Mouse (Mus musculus) lung, postnatal 0 days (tissue): Measurements from ENCODE around the gene Ushbp1. TPM values are rescaled to one million over a fixed set of nuclear protein-coding genes. Genes with fewer than 3 reads are reported as not detected.

Experiments
- ATAC-seq: fragments of 200-750 bp; cut with Nextera tagmentation; 2 replicates; pipeline ENCODE4 v1.8.0; 2017; ENCODE audit warnings: moderate library complexity
- DNase-seq: peaks from one replicate; pipeline ENCODE4 v3.0.0-alpha.2; 2016; ENCODE audit warnings: low spot score
- H3K27ac ChIP-seq: fragments of 300-500 bp; sonication (generic); 2 replicates; pipeline ENCODE4 v1.5.1; 2014; ENCODE audit warnings: antibody characterized with exemption, mild to moderate bottlenecking, low read length, mixed read lengths
- H3K27me3 ChIP-seq: fragments of 300-500 bp; sonication (generic); replicated peaks from 2 replicates; pipeline ENCODE4 v1.6.1; 2014; ENCODE audit warnings: low read length, mixed read lengths; ENCODE audit not compliant: insufficient read depth
- H3K36me3 ChIP-seq: fragments of 300-500 bp; sonication (generic); 2 replicates; pipeline ENCODE4 v1.6.1; 2014; ENCODE audit warnings: low read length, mixed read lengths; ENCODE audit not compliant: insufficient read depth
- H3K4me1 ChIP-seq: fragments of 300-500 bp; sonication (generic); 2 replicates; pipeline ENCODE4 v1.6.1; 2014; ENCODE audit warnings: antibody characterized with exemption, low read depth, low read length, mixed read lengths; ENCODE audit not compliant: insufficient read depth
- H3K4me2 ChIP-seq: fragments of 300-500 bp; sonication (generic); replicated peaks from 2 replicates; pipeline ENCODE4 v1.6.1; 2014; ENCODE audit warnings: low read depth, mild to moderate bottlenecking, low read length, moderate library complexity, mixed read lengths
- H3K4me3 ChIP-seq: fragments of 300-500 bp; sonication (generic); 2 replicates; pipeline ENCODE4 v1.5.1; 2014; ENCODE audit warnings: low read depth, low read length
- H3K9ac ChIP-seq: fragments of 300-500 bp; sonication (generic); replicated peaks from 2 replicates; pipeline ENCODE4 v1.6.1; 2014; ENCODE audit warnings: low read depth, mild to moderate bottlenecking
- H3K9me3 ChIP-seq: fragments of 300-500 bp; sonication (generic); 2 replicates; pipeline ENCODE4 v1.6.1; 2016; ENCODE audit warnings: low read length, mixed read lengths
- CTCF ChIP-seq: IDR thresholded peaks from 2 replicates; pipeline ENCODE4 v1.5.1; 2016; ENCODE audit warnings: antibody characterized with exemption, mild to moderate bottlenecking
- EP300 ChIP-seq: IDR thresholded peaks from 2 replicates; pipeline ENCODE4 v1.6.1; 2016; ENCODE audit warnings: antibody characterized with exemption, mild to moderate bottlenecking, control low read depth
- WGBS: fragments of 180-500 bp; shearing (Covaris S2); extraction: QIAGEN DNeasy Blood & Tissue Kit; methylation state at CpG from one replicate; pipeline ENCODE4 v1.1.7; 2014; 5-methylcytosine and 5-hydroxymethylcytosine counted together
- polyA plus RNA-seq: library from polyadenylated mRNA; unstranded; fragments of >200 nt; fragmentation: Nextera tagmentation; extraction: Ambion mirVana; gene quantifications from 2 replicates; pipeline ENCODE4 v1.2.1, GENCODE M21; 2015

The Ushbp1 gene
- polyA plus RNA-seq, 1 experiment from 2014 or later, result 29.5 TPM

DNA sequence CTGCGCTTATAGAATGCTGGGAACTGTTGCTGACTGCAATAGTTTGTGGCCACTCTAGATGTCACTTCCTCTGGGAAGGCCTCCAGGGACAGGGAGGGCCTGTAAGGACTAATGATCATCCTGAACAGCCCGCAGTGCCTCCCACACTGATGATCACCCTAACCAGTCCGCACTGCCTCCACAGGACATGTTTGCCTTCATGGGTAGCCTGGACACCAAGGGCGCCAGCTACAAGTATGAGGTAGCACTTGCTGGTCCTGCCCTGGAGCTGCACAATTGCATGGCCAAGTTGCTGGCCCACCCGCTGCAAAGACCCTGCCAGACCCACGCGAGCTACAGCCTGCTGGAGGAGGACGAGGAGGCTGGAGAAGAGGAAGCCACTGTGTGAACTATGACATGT lies 8.4 kb upstream of the Ushbp1 start:
- Histone ChIP-seq H3K27me3 (no peaks in the 10 kb centered on the region), H3K36me3 (0 out of 2 replicates have a peak, but pooled peaks cover 5% of the 10 kb centered on the region), H3K27ac (no peak overlapping the region), H3K4me1 (peaks cover 15% of the 10 kb centered on the region; the same call in 1 of the 2 replicates), H3K4me3 (no peak overlapping the region), H3K9me3 (no peaks in the 10 kb centered on the region), H3K4me2 (no peak overlapping the region), H3K9ac (no peak overlapping the region)
- DNase-seq (no peak), ATAC-seq (no peak)
- TF ChIP-seq CTCF (no peak), EP300 (no peak)
- 94% methylated on average over 8 of the region's 8 CpGs for WGBS

DNA sequence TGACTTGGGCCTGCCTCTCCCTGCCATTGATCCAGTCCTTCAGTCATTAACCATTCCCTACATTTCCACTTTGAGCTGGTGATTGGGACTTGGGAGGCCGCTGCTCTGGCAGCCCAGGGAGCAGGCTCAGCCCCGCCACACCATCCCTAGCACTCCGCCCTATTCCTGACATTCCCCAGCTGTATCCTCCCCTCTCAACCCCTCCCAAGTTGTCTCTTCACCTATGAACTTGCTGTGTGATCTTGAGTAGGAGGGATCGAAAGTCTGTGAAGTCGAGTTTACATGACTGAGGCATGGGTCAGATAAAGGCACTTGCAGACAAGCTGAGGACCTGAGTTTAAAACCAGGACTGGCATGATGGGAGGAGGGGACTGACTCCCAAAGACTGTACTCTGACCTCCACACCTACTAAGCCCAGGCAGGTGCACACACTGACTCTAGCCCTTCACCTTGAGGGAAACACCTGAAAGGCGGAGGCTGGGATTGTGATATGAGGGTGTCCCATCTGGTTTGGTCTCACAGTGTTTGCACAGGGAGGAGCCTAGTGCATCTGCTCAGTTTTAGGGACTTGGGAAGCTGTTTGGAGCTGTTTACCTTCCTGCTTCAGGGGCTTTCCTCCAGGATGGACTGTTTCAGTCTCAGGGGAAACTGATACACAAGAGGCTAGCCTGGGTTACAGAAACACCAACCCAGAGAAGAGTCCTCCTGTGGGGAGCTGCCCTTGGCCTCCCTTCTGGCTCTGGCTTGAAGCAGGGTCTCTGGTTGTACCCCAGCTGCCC lies 7.7 kb upstream of the Ushbp1 start:
- H3K9ac ChIP-seq, result no peak overlapping the region
- DNase-seq (no peak), ATAC-seq (no peak)
- H3K4me2 ChIP-seq, result no peak overlapping the region
- H3K4me3 ChIP-seq, result no peak overlapping the region
- peaks cover 15% of the 10 kb centered on the region; the same call in 1 of the 2 replicates for H3K4me1 ChIP-seq
- WGBS, result 59% methylated on average over 6 of the region's 6 CpGs
- TF ChIP-seq EP300 (no peak), CTCF (no peak)
- H3K27ac ChIP-seq, result no peak overlapping the region
- H3K9me3 ChIP-seq, result no peaks in the 10 kb centered on the region
- 0 out of 2 replicates have a peak, but pooled peaks cover 5% of the 10 kb centered on the region for H3K36me3 ChIP-seq
- no peaks in the 10 kb centered on the region for H3K27me3 ChIP-seq

DNA sequence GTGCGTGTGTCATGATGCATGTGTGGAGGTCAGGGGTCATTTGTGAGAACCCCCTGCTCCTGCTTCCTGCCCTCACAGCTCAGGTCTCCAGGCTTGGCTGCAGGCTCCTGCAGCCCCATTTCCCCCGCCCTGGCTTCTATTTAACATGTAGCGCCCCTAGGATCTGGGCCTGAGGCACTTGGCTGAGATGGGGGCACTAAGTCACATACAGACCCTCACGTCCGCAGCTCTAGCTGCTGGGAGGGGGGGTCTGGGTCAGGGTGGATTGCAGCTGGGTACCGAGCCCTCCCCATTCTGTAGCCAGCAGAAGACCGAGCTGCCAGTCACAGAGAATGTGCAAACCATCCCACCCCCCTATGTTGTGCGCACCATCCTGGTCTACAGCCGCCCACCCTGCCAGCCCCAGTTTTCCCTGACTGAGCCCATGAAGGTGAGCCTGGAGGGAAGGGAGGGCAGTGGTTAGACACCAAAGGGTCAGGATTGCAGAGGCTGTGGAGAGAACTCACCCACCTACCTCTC lies 6.9 kb upstream of the Ushbp1 start:
- H3K4me1 ChIP-seq, result peaks cover 18% of the 10 kb centered on the region; the same call in 1 of the 2 replicates
- H3K36me3 ChIP-seq, result 0 out of 2 replicates have a peak, but pooled peaks cover 5% of the 10 kb centered on the region
- no peak overlapping the region for H3K4me2 ChIP-seq
- H3K9me3 ChIP-seq, result no peaks in the 10 kb centered on the region
- no peak overlapping the region for H3K27ac ChIP-seq
- 85% methylated on average over 9 of the region's 9 CpGs for WGBS
- no peak for ATAC-seq
- no peak overlapping the region for H3K4me3 ChIP-seq
- TF ChIP-seq EP300 (no peak), CTCF (no peak)
- no peak for DNase-seq
- H3K27me3 ChIP-seq, result no peaks in the 10 kb centered on the region
- H3K9ac ChIP-seq, result no peak overlapping the region

DNA sequence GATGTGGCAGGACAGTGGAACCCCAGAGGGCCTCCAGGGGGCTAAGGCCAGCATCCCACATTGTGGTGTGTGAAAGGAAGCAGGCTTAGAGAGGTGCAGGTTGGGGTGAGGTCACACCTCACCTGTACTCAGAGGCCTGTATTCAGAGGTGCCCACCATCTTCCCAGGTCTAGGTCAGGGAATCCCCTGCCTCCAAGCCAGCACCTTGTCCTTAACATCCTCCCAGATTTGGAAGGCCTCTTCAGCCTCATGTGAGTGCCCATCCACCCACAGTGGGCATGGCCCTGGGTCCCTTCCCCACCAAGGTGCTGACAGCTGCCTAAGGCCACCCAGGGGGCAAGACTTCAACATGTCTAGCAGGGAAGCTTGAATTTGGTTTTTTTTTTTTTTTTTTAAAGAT lies 5.9 kb upstream of the Ushbp1 start:
- no peak for TF ChIP-seq EP300
- no peak for TF ChIP-seq CTCF
- no peaks in the 10 kb centered on the region for H3K27me3 ChIP-seq
- no peak overlapping the region for H3K9ac ChIP-seq
- H3K4me2 ChIP-seq, result no peak overlapping the region
- H3K36me3 ChIP-seq, result 0 out of 2 replicates have a peak, but pooled peaks cover 5% of the 10 kb centered on the region
- no peak overlapping the region for H3K4me3 ChIP-seq
- peaks cover 15% of the 10 kb centered on the region; the same call in 1 of the 2 replicates for H3K4me1 ChIP-seq
- no peaks in the 10 kb centered on the region for H3K9me3 ChIP-seq
- no peak for ATAC-seq
- no peak overlapping the region for H3K27ac ChIP-seq
- DNase-seq, result no peak

DNA sequence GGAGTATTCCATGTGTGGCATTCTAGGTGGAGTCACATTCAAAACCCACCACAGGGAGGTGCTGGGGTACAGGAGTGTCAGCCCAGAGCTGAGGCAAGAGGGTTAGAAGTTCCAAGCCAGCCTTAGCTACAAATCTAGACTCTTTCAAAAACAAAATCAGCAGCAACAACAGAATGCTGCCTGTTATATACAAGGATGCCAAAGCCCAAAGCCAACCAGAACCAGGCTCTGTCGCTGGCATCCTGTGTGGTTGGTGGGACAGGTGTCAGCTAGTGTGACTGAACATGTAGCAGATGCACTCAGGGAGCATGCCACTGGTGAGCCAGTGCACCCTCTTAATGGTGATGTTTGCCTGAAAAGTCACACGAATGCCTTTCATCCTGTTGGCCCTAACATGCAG lies 5.2 kb upstream of the Ushbp1 start:
- H3K27ac ChIP-seq, result no peak overlapping the region
- no peak overlapping the region for H3K9ac ChIP-seq
- H3K4me2 ChIP-seq, result no peak overlapping the region
- H3K4me1 ChIP-seq, result peaks cover 12% of the 10 kb centered on the region; the same call in 1 of the 2 replicates
- H3K36me3 ChIP-seq, result 0 out of 2 replicates have a peak, but pooled peaks cover 5% of the 10 kb centered on the region
- TF ChIP-seq EP300 (no peak), CTCF (no peak)
- no peaks in the 10 kb centered on the region for H3K9me3 ChIP-seq
- no peaks in the 10 kb centered on the region for H3K27me3 ChIP-seq
- no peak for ATAC-seq
- DNase-seq, result no peak
- H3K4me3 ChIP-seq, result no peak overlapping the region
- 81% methylated on average over 2 of the region's 2 CpGs for WGBS

DNA sequence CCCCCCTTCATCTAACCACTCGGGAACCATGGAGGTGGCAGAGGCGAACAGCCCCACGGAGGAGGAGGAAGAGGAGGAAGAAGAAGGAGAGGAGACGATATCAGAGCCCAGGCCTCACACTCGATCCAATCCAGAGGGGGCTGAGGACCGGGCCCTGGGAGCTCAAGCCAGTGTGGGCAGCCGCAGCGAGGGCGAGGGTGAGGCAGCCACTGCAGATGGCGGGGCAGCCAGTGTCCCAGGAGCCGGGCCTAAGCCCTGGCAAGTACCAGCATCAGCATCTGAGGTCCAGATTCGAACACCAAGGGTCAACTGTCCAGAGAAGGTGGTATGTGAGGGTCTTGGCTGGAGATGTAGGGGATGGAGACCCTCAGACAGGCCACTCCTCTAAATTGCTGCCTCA lies 2.1 kb upstream of the Ushbp1 start:
- no peak for DNase-seq
- ATAC-seq, result no peak
- Histone ChIP-seq H3K27me3 (no peaks in the 10 kb centered on the region), H3K9me3 (no peaks in the 10 kb centered on the region), H3K27ac (no peak overlapping the region), H3K36me3 (0 out of 2 replicates have a peak, but pooled peaks cover 5% of the 10 kb centered on the region), H3K9ac (peak overlapping the region; percentile 57; the same call in 1 of the 2 replicates), H3K4me3 (0 out of 2 replicates have a peak overlapping the region, but pooled peaks have one; percentile 59), H3K4me2 (no peak overlapping the region), H3K4me1 (peaks cover 6% of the 10 kb centered on the region; the same call in 1 of the 2 replicates)
- TF ChIP-seq CTCF, result no peak
- no peak for TF ChIP-seq EP300
- WGBS, result 76% methylated on average over 12 of the region's 12 CpGs
